Mouse (Mus musculus) yolk sac, embryonic 10.5 days (tissue): ENCODE data around the gene Sec11a.

Experiments used
- DNase-seq: peaks from one replicate; pipeline ENCODE4 v3.0.0-alpha.2; 2017; ENCODE audit warnings: low spot score

Sec11a gene

DNA sequence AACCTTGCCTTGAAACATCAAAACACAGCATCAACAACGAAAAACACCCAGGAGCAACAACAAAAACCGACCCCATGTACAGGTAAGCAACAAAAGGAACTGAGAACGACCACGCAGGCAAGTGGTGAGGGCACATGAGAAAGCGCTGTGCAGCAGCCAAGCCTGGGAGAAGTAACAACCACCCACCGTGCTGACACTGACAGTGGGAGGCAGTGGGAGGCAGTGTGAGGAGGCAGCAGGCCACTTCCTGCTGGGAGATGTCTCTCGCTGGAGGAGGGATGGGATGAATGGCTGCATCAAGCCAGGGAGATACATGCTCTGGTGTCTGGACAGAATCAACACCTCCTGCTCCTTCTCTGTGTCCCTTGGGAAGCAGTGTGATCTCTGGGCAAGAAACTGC, 50.4 kb downstream of the Sec11a start:
- DNase-seq: no peak

DNA sequence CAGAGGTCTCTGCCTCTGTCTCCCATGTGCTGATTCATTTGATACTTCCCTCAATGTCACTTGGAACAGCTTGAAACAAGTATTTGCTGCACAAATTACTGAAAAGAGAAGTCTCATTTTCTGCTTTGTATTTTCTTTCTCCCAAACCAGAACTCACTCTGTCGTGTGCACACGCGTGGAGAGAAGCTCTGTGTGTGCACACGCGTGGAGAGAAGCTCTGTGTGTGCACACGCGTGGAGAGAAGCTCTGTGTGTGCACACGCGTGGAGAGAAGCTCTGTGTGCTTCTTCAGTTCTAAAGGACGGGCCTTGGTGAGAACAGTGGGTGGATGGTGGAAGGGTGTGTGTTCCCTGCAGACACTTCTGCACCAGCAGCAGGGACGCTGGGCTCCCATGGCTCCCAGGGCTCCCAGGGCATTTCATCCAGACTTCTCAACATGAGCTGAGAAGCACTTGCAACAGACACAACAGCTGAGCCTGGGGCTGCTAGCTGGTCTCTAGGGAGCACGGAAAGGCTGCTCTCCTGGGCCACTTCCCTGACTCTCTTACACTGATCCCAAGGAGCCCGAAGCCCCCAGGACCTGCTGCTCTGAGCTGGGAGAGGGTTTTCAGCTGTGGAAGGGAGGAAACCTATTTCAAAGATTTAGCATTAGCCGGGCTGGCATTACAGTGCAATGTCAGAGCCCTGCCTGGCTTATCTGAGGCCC, 52.6 kb downstream of the Sec11a start:
- DNase-seq: no peak

DNA sequence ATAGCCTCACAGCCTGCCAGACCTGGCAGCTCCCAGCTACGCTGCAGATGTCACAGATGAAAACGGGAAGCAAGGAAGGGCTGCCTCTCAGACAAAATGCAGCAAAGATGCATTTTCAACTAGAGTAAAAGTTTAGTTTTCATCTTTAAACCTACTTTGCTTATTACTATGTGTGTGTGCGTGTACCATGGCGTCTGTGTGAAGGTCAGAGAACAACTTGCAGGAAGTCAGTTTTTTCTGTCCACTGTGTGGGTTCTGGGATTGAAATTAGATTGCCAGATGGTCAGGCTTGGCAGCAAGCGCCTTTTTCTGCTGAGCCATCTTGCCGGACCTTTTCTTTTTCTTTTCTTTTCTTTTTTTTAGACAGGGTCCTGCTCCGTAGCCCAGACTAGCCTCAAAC, 53.4 kb downstream of the Sec11a start:
- DNase-seq: no peak

DNA sequence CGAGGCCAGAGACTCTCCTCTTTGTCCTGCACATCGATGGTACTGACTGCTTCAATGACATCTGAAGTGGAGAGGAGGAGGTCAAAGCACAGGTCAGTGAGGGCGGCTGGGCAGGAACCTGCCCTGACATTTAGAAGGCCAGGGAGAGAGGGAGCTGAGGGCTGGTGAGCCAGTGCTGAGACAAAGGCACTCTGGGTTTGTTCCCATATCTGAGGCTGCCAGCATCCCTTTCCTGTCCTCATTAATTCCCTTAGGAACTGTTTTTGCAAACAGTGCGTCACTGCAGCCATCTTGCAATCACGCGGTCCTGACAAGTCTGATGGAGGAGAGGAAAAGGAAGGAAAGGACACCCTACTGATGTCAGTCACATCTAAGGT, 53.8 kb downstream of the Sec11a start:
- no peak for DNase-seq

DNA sequence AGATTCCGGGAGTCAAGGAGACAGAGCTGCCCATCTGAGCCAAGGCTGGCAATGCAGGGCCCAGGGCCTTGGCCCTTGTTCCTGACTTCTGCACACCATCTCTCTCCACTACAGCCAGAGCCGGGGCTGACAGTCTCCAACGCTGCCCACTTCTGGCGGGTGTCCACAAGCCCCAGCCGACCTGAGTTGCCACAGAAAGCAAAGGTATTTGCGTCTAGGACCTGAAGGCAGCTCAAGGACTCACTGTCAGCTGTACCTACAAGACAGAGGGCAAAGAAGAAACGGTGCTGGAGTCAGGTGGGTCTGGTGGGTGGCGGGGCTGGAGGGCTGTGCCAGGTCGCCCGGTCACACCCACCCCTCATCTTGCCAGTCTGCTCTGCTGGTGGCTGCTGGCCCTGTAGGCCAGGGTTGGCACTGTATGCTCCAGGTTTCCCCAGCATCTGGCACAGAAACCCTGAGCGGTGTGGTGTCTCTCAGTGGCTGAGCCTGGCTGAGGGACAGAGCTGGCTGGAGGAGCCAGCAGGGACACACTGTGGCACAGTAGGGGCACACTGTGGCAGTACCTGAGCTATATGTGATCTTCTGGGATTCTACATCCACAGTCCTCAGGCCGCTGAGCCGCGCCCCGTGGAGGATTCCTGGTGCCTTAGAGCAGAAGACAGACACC, 54.4 kb downstream of the Sec11a start:
- DNase-seq: no peak

DNA sequence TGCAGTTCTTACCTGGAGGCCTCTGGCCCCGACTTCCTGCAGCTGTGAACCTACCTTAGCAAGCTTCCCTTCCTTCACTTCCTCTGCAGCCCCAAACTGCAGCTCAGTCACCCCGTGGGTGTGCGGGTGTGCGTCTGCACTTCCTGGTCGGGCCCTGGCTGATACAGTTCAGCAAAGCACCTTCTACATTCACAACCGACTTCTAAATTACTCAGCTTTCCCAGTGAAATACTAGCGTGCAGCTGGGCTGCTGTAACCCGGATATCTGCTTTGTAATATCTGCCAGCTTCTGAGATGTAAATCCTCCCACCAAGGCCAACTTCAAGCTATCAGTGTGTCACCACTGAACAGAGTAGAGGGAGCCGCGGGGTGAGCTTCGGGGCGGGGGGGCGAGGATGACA, 57.7 kb downstream of the Sec11a start:
- DNase-seq: no peak

DNA sequence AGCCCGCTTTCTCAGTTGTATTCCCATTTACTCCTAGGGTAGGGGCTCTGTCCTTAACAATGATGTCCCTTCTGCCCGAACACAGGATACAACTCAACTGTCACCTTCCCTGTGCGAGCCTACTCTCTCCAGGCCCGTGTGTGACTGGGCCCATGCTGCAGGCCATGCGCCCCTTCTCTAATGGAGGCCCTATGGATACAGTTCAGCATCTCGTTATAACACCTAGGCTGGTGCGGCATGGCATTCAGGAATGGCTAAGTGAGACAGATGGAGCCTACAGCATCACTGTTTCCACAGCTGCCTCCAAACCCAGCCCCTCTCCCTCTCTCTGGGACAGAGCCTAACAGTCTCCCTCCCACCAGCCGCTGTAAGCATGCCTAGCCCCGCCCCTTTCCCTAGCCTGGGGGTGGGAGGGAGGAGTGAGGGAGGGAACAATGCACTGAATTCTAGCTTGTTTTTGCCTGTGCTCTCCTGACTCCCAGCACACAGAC, 58.5 kb downstream of the Sec11a start:
- DNase-seq: peak; percentile 71

DNA sequence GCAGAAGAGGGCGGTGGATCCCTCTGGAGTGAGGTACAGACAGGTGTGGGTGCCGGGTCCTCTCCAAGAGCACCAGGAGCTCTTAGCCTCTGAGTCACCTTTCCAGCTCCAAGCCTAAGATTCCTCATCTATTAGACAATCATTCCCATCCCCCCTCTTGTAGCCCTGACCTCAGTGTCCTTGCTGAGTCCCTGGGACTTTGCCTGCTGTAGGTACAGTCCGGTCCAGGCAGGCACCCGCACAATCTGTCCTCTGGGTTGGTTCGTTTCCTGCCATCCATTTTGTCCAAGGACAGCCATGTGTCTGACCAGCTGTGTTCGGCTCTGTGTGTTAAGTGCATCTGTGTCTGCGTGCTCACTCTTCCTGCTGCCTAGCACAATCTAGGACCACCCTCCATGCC, 59.0 kb downstream of the Sec11a start:
- peak; percentile 21 for DNase-seq

DNA sequence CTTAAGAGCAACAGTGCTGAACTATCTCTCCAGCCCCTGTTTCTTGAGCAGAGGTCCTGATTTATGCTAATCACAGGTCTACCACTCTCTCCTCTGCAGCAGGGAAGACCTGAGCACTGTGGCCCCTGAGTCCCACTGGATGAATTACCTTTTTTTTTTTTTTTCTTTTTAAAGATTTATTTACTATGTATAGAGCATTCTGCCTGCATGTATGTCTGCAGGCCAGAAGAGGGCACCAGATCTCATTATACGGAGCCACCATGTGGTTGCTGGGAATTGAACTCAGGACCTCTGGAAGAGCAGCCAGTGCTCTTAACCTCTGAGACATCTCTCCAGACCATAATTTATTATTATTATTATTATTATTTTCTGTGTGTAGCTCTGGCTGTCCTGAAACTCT, 61.9 kb downstream of the Sec11a start:
- DNase-seq: no peak

DNA sequence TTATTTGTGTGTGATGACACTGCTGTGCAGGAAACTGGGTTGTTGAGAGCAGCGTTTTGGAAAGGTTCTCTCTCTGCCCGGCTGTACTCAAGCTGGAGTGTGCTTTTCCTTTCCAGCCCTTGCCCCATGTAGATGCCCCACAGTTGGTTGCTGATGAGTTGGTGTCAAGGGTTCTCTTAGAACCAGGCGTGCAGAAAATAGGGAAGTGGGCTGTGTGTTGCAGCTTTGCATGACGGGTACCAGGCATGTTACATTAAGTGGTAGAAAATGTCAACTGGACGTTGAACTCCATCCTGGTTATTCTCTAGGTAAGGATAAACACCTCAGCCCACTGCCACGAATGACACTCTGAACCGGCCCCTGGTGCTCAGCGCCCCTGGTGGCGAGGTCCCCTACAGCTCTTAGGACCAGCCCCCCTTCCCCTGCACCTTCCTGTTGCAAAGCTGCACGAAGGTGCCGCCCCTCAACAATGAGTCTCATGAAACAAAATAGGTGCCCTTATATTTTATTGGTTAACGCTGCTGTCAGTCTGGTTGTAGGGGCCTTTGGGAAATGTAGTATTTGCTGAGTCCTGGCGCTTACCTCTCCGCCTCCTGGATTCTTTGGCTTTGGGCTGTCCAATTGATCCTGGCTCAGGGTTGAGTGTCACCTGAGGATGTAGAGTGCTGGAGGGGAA, 64.6 kb downstream of the Sec11a start:
- peak; percentile 89 for DNase-seq

DNA sequence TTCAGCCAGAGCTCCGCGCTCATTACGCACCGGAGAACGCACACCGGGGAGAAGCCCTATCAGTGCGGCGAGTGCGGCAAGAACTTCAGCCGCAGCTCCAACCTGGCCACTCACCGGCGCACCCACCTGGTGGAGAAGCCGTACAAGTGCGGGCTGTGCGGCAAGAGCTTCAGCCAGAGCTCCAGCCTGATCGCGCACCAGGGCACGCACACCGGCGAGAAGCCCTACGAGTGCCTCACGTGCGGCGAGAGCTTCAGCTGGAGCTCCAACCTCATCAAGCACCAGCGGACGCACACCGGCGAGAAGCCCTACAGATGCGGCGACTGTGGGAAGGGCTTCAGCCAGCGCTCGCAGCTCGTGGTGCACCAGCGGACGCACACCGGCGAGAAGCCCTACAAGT, 71.9 kb downstream of the Sec11a start:
- DNase-seq: no peak

DNA sequence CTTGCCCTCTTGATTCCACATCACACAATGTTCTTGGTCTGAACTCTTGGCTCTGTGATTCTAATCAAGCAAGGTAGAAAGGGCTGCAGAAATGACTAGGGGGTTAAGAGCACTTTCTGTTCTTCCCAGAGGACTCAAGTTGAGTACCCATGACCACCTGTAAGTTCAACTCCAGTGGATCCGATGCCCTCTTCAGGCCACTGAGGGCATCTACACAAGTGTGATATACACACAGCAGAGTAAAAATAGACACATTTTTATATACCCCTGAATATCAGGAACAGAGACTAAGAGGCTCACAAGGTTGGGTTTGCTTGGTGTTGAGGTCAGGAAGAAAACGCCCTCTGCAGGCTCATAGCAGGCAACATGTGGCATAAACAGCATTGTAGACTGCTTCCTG, 73.9 kb downstream of the Sec11a start:
- DNase-seq: no peak

DNA sequence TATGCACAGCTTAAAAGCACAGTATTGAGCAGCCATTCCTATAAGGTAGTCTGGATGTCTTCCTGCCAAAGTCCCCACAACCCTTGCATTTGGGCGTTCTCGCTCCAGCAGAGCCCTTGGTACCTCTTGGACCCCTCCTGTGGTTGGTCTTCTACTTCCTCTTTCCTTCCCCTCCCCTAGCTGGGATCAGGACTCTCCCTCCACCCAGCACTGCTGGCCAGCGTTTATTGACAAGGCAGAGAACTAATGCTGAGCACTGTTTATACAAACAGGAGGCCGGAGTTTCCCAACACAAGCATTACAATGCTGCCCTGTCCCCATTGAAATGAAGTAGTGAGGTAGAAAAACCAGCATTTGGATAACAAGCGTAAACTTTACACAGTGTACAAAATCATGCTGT, 74.5 kb downstream of the Sec11a start:
- DNase-seq: no peak

DNA sequence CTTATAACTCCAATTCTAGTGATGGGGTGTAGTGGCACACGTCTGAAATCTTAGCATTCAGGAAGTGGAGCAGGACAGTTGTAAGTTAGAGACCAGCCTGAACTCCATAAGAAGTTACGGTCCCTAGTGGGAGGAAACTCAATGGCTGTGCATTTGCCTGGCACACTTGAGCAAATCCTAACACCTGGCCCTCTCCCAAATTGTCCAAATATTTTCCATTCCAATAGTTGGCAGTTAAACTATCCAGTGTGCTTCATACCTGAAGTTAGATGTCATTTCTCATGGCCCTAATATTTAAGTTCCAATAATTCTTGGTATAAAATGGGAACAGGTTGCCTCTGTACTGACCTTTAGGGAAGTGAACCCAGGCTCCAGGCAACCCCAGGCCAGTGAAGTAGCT, 78.9 kb downstream of the Sec11a start:
- DNase-seq: no peak

DNA sequence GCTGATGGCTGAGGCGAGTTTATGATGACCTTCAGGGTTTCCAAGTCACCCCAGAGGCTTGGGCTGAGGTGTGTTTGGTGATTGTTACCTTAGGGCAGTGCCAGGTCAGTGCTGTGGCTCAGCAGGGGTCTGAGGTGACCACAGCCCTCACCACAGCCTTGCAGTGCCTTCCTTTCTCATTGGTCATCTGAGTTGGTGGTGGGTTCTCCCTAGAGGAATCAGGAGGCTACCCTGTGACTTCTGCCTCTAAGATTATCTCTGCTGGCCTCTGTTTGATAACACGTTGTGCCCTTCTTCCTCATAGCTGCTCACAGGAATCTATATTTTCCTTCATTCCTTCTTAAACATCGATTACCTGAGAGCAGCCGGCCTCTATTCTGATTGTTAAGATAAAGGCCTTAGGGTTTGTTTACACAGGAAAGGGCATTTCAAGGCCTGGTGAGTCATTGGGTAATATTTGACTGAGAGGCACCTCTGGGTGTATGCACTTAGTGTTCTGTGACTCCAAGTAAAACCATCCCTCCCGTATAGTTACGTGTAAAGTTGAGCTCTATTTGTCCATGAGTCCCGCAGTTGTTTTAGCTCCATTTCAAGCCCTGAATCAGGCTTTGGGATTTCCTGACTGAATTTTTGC, 80.9 kb downstream of the Sec11a start:
- DNase-seq: peak; percentile 75

DNA sequence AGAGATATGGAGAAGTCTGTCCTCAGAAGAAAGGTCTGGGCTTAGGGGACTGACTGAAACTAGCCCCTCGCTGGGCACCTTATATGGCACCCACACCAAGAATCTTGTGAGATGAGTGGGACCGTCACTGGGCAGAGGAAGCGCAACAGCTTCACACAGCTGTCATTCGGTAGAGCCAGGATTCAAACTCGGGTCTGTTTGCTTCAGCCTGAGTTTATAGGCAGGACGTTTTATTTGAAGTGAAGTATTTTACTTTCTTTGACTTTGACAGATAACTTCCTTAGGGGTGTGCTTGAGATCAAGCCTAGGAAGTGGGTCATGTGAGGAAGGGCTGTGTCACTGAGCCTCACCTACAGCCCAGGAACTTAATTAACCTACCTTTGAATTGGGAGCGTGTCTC, 82.1 kb downstream of the Sec11a start:
- no peak for DNase-seq

DNA sequence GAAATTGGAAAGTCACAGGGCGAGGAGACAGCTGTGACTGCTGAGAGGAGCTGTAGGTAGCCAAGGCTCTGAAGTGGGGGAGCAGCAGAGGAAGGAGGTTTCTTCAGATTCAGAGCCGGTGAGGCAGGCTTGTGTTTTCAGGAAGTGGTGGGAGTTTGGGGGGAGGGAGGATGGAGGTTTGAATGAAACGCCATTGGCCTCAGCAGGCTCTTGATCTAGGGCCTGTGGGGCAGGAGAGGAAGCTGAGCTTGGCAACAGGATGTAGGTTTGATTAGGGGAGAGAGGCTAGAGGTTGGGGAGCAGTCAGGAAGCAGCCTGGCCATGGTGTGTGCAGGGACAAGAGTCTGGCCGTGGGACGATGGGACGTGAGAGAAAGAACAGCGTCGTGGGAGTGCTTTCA, 82.7 kb downstream of the Sec11a start:
- DNase-seq: no peak

DNA sequence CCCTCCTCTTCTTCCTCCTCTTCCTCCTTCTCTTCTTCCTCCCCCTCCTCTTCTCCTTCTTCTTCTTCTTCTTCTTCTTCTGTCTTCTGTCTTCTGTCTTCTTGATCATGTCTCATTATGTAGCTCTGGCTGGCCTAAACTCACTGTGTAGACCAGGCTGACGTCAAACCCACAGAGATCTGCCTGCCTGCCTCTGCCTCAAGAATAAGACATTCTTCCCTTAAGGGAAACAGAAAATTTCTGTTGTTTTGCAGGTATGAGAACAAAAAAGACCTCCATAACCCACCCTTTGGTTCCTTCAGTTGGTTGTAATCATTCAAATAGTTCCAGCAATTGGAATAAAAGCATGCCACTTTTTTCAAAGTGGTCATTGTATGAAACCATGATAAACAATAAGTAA, 83.4 kb downstream of the Sec11a start:
- DNase-seq: no peak

DNA sequence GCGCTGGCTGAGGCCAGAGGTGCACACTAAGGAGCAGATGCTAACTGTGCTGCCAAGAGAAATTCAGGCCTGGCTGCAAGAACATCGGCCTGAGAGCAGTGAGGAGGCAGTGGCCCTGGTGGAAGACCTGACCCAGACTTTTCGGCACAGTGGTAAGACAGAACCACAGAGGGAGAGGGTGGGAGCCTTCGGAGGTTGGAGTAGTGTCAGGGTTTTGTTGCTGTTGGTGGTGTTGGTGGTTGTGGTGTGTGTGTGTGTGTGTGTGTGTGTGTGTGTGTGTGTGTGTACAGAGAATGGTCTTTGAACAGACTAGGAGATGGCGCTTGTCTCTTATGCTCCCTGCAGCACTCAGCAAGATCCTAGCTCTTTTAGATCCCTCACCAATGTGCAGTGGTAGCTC, 84.1 kb downstream of the Sec11a start:
- DNase-seq: no peak

DNA sequence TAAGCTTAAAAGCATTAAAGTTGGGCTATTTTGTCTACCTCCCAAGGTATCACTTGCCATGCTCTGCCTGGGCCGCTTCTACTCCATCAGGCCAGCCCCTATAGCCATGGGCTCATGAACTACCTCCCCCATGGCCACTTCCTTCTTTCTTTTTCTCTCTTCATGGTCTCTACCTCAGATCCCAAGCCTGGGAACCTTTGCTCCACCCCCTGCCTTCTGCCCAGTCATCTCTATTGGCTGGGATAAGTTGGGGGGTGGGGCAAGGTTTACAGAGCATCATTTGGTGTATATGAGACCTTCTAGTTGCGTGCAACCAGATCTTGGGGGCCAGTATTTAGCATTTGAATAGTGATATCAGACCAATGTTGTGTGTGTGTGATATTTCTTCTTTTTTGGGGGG, 85.1 kb downstream of the Sec11a start:
- no peak for DNase-seq

DNA sequence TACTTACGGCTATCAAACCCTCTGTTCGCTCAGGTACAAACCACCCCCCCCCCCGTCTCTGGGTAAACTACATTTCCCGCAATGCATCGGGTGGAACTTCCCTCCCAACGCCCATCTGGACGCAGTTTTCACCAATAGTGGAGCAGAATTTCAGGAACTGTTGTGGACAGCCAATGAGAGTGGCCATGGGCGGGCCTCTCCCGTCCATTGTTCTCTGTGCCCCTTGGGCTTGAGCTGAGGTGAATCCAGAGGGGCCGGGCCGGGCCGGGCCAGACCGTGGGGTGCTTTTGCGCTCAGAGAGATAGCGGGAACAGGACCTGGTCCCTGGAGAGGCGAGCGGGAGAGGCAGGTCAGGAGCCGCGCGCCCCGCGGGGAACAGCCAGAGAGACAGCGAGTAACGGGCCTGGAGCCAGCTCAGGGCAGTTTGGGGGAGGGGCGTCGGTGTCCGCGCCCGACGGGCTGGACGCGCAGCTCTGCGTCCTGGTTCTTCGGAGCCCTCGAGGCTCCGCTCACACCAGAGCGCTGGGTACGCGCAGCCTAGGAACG, 86.8 kb downstream of the Sec11a start, which contains the start of gene Zscan2:
Gene Zscan2 (plus strand): TSS at position 192 of the 546 bp plus-strand sequence.
- peak; percentile 97 for DNase-seq

DNA sequence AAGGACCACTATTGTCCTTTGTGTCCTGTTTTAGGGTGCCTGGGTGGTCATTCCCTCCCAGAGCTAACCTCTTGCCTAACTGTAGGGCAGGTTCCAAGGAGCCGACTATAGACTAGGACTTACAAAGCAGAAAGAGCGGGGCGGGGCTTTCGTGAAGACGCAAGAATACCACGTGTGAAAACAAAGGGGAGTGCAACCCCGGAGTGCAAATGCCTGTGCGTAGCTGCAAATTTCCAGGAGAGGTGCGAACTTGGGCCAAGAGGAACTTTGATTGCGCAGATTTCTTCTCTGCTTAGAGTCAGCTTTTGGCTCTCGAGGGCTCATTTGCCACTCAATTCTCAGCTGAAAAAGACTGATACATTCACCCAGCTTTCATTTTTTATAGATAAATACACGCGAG, 87.4 kb downstream of the Sec11a start:
- DNase-seq: peak; percentile 59

DNA sequence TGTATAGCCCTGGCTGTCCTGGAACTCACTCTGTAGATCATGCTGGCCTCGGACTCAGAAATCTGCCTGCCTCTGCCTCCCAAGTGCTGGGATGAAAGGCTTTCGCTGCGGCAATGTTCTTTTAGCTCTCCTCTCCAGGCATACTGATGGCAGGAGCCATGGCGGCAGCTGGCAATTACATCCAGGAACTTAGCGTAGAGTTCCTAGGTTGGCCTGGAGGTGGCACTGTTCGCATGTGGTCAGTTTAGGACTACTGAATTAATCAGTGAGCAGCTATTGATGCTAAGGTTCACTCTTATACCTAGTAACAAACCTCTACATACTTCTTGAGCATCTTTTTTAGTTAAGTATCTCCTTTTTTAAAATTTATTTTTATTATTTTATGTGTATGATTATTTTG, 90.4 kb downstream of the Sec11a start:
- peak; percentile 61 for DNase-seq
